Mouse (Mus musculus) spleen, postnatal 36 days (tissue): ENCODE results near the gene Itpkc.

Experiments used
- DNase-seq, 2 experiments: peaks; one replicate each; pipeline ENCODE4 v3.0.0; 2022; ENCODE audit warnings: low spot score in 2 of 2, mixed read lengths in 1 of 2

Gene Itpkc

DNA sequence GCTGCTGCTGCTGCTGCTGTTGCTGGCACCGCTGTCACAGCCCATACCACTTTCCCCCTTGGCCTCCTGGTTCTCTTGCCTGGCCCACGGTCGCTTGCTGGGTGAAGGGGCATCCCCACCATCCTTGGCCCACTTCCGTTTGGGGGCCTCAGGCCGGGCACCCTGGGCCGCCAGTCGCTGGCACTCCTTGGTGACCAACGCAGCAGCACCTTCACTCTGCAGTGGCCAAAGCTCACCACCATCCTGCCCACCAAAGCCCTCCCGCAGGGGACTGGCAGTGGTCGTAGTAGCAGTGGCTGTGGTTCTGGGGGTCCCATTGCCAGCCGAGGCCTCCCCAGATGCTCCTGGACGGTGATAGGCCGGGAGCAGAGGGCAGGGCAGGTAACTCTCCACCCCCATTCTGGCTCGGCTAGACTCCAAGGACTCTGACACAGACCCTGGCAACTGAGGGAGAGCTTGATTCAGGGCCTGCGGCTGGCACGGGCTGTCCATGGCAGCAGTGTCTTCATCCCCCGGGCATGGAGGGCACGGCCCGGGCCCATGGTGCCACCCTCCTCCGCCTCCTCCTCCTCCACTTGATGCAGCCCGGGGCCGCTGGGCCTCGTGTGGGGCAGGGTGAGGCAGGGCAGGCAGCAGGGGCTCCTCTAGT lies 63.3 kb downstream of the Itpkc start:
- peak in 1 of 2 experiments; percentile 19 for DNase-seq

DNA sequence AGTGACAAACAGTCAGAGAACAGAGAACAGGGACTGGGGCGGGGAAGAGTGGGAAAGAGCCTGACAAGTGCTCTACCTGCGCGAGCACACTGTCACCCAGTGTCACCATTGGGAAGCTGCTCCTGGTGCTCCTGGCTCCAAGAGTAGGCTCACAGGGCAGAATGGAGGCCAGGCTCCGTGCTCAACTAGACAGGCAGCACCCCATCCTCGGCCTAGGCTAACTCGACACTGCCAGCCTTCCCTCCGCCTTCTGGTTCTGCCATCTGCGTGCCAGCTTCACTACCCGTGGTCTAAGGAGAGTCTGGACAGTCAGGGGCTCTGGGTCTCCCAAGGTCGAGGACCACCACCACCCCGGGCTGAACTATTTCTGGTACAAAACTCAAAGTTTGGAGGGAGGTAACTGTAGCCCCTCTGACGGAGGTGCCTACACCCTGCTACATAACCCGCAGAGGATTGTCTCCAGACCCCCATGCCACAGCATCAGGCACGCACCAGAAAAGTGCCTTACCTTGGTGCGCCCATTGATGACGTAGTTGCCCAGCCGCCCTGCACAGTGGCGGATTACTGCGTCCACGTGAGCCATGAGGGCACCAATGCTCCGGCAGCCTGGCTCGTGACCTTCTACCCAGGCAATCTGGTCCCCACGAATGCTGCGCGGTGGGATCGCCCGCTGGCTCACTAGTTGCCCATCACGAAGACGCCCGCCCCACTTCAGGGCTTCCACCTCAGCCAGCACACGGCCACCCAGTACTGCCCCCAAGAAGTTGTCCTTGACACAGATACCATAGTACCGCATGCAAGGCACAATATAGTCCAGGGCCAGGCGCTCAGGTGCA lies 64.1 kb downstream of the Itpkc start:
- DNase-seq = no peak

DNA sequence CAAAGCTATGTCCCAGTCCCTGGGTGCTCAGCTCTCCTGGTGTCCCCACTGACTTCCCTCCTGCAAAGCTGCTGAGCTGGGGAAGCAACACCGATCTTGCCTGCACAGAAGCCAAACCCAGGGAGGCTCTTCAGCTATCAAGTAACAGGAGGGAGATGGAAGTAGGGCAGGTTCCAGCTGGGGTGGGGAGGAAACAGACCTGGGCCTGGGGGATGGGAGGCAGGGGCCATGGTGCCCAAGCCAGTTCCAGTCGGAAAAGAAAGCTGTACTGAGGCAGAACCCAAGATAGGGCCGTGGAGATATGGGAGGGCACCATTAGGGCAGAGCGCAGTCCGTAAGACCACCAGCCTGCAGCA lies 65.0 kb downstream of the Itpkc start:
- DNase-seq = no peak

DNA sequence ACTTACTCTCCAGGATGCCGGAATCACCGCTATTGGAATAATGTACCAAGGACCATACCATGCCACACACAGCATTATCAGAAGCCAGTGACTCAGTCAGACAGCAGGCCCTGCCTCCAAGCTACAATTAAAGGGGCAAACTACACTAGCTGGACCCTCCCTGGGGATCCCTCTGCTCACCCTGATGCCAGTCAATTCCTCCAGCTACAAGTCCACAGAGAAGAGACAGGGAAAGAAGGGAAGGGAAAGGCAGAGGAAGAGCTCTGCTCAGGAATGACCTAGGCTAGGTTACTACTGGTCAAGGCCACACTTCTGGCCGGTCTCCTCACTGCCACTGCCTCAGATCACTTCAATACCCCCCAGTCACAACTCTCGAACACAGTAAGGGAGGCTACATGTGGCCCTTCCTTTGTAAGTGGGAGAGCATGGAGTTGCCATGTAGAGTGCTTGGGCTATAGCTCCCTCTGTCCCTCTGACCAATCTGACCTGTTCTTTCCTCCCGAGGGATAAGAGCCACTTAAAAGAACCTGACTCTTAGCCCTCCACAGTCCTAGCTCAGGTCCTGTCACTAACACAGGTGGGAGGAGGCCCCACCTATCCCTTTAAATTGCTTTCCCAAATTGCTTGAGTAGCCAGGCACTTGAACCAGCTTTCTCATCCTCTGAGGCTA lies 65.5 kb downstream of the Itpkc start:
- DNase-seq = no peak

DNA sequence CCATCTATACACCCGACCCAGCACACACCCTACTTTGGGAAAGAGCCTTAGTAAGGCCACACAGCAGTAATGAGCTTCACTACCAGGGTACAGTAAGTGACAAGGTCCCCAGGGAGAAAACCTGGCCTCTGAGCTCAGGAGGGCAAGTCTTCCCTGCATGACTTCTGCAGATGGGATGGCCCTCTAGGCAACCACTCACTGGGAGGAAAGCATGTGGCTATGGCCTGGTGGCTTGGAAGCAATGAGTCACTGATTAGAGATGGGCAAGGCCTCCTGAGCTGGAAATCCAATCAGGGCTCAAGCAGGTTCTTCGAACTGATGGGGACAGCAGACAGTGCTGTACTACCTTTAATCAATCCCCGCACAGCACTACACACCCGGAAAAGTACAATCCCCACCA lies 66.7 kb downstream of the Itpkc start:
- DNase-seq = no peak

DNA sequence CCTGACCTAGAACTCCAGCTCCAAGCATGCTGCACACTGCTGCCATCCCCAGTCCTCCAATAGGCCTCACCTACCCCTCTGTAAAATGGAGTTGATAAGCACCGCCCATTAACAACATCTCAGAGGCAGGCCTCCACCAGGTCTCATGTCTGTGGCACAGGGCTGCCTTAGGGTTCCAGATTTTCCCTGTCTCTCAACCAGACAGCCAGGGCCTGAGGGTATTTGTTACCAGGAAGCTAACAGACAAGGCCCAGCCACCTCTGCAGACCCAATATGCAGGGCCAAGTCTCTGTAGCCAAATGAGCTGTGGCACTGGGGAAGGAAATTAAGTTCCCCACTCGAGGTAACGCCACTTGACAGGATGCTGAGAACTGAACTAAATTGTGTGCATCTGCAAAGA lies 67.5 kb downstream of the Itpkc start:
- no peak for DNase-seq

DNA sequence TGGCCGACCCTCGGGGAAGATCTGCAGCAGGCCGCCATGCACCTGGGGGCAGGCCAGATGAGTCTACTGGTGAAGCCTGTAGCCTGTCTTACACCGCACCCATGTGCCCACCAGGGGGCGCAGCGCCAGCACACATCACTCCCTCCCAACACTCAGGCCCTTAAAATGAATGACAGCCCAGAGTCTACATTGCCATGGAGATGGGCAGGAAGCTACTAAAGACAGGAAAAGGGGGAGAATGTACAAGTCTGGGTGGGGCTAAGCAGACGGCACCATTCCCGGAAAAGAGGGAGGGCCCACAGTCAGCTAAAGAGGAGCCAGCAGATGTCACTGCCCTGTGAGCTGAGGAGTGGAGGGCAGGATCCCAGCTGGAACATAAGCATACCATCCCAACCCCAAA lies 68.6 kb downstream of the Itpkc start:
- peak; percentile 84 to 86 for DNase-seq

DNA sequence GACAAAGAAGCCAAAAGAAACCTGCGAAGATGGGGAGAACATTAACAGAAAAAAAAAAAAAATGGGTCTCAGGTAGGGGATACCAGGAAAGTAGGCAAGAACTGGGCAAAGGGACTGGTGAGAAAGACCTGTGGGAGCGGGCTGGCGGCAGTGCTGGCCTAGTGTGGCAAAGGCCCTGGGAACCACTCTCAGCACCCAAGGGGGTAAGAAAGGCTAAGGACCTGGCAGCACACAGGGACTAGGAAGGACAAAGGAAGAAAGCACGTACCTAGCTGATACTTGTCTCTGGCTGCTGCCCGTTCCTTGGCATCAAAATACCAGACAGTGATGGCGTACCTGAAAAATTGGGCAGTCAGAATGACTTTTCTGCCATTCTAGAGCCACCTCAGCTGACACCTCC lies 69.2 kb downstream of the Itpkc start:
- DNase-seq = no peak

DNA sequence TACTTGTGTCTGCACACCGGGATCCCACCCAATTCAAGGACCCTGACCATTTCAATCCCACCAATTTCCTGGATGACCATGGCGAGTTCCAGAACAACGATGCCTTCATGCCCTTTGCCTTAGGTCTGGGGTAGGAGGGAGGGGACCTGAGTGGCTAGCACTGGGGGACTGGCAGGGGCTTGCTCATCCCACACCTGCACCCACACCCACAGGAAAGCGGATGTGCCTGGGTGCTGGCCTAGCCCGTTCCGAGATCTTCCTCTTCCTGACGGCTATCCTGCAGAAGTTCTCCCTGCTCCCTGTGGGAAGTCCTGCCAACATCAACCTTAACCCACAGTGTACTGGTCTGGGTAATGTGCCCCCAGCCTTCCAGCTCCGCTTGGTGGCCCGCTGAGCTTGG lies 70.3 kb downstream of the Itpkc start:
- DNase-seq = no peak
